Mouse (Mus musculus): Measurements from ENCODE around the gene Dspp. TPM values are rescaled to one million over a fixed set of nuclear protein-coding genes. Genes with fewer than 3 reads are reported as not detected.

Dspp gene
- total and polyA plus RNA-seq, 2 experiments from 2014 or later, result not detected

DNA sequence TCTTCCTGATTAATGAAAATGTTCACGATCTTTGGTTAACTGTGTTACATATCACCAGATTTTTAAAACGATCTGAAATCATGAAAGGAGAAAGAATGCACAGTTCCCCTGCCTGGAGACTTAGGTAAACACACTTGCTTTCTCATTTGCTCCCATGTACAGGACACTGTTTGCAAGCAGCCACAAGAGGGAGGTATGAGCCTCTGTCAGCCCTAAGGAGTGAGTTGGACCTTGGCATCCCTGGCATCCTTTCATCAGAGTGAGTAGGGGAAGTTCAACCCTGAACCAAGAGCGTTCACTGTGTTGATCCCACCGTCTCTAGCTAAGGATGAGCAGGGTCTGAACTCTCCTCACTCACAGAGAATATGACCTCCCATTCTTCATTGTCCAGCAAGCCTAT, 39.0 kb upstream of the Dspp start:
- WGBS, result 68% methylated on average over 4 of the region's 4 CpGs
- Histone ChIP-seq H3K9me3 (ENCODE audit: low read length) (no peaks in the 10 kb centered on the region), H3K4me1 (ENCODE audit: insufficient read depth, low read length) (no peaks in the 10 kb centered on the region; the same call in 1 of the 2 replicates), H3K36me3 (ENCODE audit: insufficient read depth, low read length) (no peaks in the 10 kb centered on the region), H3K27ac (no peak overlapping the region), H3K27me3 (ENCODE audit: insufficient read depth, low read length) (no peaks in the 10 kb centered on the region), H3K9ac (replicated peaks; ENCODE audit: low read length) (no peak overlapping the region), H3K4me3 (ENCODE audit: low read length) (no peak overlapping the region), H3K4me2 (ENCODE audit: low read depth, low read length) (no peak overlapping the region)
- TF ChIP-seq CTCF (IDR thresholded peaks at IDR 0.05; ENCODE audit: low read depth), result peak; percentile 85
- DNase-seq (ENCODE audit: low spot score) (peak; percentile 69), ATAC-seq (peak; percentile 69; the same call in 1 of the 2 replicates)

DNA sequence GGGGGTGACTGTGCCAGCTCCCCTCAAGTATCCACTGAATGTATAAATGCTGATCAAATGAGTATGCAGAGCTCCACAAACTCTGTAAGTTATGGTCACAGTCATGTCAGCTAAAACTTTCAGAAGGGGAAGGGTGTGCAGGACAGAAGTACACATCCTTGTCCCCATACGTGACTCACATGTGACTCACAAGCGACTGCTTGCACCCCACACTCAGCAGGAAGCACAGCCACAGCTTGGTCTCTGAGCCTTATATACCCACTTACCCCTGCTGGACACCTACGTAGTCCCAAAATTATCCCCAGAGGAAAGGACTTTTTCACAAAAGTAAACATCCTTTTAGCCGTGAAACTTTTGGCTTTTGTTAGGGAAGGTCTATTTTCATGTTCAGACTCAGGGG, 36.8 kb upstream of the Dspp start:
- no peak overlapping the region for H3K4me3 ChIP-seq (ENCODE audit: low read length)
- WGBS, result 81% methylated on average over 4 of the region's 4 CpGs
- DNase-seq (ENCODE audit: low spot score), result no peak
- H3K4me2 ChIP-seq (ENCODE audit: low read depth, low read length), result no peak overlapping the region
- H3K9ac ChIP-seq (replicated peaks; ENCODE audit: low read length), result no peak overlapping the region
- H3K36me3 ChIP-seq (ENCODE audit: insufficient read depth, low read length), result no peaks in the 10 kb centered on the region
- H3K27me3 ChIP-seq (ENCODE audit: insufficient read depth, low read length), result no peaks in the 10 kb centered on the region
- no peak overlapping the region for H3K27ac ChIP-seq
- no peak for ATAC-seq
- H3K9me3 ChIP-seq (ENCODE audit: low read length), result no peaks in the 10 kb centered on the region
- H3K4me1 ChIP-seq (ENCODE audit: insufficient read depth, low read length), result no peaks in the 10 kb centered on the region
- no peak for TF ChIP-seq CTCF (IDR thresholded peaks at IDR 0.05; ENCODE audit: low read depth)

DNA sequence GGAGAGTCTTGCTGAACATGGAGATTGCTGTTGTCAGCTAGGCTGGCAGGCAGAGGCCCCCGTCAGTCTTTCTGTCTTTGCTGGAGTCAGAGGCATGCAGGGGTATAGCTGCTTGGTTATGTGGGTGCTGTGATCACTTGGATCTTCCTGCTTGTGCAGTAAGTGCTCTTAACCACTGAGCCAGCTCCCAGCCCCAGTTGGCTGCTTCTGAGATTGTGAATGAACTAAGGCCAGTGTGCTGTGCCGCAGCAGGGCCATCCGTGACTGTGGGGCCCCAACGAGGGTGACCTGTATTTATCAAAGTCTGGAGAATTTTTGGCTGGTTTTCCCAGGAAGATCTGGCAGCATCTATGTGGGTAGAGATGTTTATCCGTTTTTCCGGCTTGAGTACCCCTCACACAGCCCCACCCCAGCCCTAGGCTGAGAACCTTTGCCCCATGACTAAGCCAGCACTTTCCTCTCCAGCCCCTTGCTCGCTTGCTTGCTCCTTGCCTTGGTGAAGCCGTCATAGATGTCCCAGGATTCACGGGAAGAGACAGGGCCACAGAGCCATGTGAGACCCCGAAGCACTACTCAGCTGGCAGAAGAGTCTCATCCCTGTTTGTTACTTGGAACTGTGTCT, 32.5 kb upstream of the Dspp start:
- 61% methylated on average over 10 of the region's 10 CpGs for WGBS
- Histone ChIP-seq H3K9me3 (ENCODE audit: low read length) (no peaks in the 10 kb centered on the region), H3K9ac (replicated peaks; ENCODE audit: low read length) (no peak overlapping the region), H3K4me2 (ENCODE audit: low read depth, low read length) (no peak overlapping the region), H3K36me3 (ENCODE audit: insufficient read depth, low read length) (no peaks in the 10 kb centered on the region), H3K4me3 (ENCODE audit: low read length) (no peak overlapping the region), H3K4me1 (ENCODE audit: insufficient read depth, low read length) (no peaks in the 10 kb centered on the region), H3K27me3 (ENCODE audit: insufficient read depth, low read length) (no peaks in the 10 kb centered on the region), H3K27ac (no peak overlapping the region)
- TF ChIP-seq CTCF (IDR thresholded peaks at IDR 0.05; ENCODE audit: low read depth), result no peak
- DNase-seq (ENCODE audit: low spot score) (no peak), ATAC-seq (no peak)

DNA sequence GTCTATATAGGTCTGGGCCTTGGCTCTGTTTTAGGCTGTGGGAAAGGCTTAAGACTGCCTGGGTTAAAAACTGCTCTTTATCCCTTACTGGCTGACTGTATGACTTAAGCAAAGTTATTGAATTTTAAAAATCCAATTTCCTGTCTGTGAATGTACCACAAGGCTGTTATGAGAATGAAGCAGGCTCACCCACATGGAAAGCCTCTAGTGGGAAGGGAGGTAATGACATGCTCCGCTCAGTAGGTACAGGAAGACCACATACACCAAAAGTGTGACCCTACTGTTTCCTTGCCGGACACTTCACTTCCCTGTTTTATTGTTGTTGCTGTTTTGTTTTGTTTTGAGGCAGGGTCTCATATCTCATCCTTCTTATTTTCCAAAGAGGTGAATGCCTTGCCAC, 29.4 kb upstream of the Dspp start:
- 84% methylated on average over 2 of the region's 2 CpGs for WGBS
- ATAC-seq, result no peak
- peak; percentile 64 for TF ChIP-seq CTCF (IDR thresholded peaks at IDR 0.05; ENCODE audit: low read depth)

DNA sequence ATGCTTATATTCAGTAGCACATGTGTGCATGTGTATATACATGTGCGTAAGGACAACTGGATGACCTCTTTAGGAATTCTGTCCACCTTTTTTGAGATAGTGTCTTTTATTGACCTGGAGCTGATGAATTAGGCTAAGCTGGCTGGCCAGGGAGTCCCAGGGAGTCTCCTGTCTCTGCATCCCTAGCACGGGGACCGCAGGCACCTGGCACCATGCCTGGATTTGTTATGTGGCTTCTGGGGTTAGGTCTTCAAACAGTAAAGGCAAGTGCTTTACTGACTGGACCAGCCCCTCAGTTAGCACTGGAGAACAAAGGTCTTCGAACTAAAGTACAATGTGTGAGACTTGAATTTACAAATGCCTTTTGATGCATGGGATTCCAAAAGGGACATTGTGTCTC, 26.5 kb upstream of the Dspp start:
- no peaks in the 10 kb centered on the region for H3K27me3 ChIP-seq (ENCODE audit: insufficient read depth, low read length)
- ATAC-seq (no peak), DNase-seq (ENCODE audit: low spot score) (no peak)
- no peak overlapping the region for H3K9ac ChIP-seq (replicated peaks; ENCODE audit: low read length)
- H3K27ac ChIP-seq, result no peak overlapping the region
- H3K9me3 ChIP-seq (ENCODE audit: low read length), result no peaks in the 10 kb centered on the region
- WGBS, result 73% methylated on average over 4 of the region's 4 CpGs
- no peaks in the 10 kb centered on the region for H3K36me3 ChIP-seq (ENCODE audit: insufficient read depth, low read length)
- H3K4me2 ChIP-seq (ENCODE audit: low read depth, low read length), result no peak overlapping the region
- H3K4me1 ChIP-seq (ENCODE audit: insufficient read depth, low read length), result no peaks in the 10 kb centered on the region
- H3K4me3 ChIP-seq (ENCODE audit: low read length), result no peak overlapping the region
- TF ChIP-seq CTCF (IDR thresholded peaks at IDR 0.05; ENCODE audit: low read depth), result no peak

More for the DNA sequence above, 29.4 kb upstream of the Dspp start:
- Histone ChIP-seq H3K27me3 (ENCODE audit: insufficient read depth, low read length) (no peaks in the 10 kb centered on the region), H3K4me3 (ENCODE audit: low read length) (no peak overlapping the region), H3K4me1 (ENCODE audit: insufficient read depth, low read length) (no peaks in the 10 kb centered on the region), H3K9me3 (ENCODE audit: low read length) (no peaks in the 10 kb centered on the region), H3K4me2 (ENCODE audit: low read depth, low read length) (no peak overlapping the region), H3K9ac (replicated peaks; ENCODE audit: low read length) (no peak overlapping the region), H3K36me3 (ENCODE audit: insufficient read depth, low read length) (no peaks in the 10 kb centered on the region), H3K27ac (no peak overlapping the region)
- peak; percentile 15 for DNase-seq (ENCODE audit: low spot score)

DNA sequence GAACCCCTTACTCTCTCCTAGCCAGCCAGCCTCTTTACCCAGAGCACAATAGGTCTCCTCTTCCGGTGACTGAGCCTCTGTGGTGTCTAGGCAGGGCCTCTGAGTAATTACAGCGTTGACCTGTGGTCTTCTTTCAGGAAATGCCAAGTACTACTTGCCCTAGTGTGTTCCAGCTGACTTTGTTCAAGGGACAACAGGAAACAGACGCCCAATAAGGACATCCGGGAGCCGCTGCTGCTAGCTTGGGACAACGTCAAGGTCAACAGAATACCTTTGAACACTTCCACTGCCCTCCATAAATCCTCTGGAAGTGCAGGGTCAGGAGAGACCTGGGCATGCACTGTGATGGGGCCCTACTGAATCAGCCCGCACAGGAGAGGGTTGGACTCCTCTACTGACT, 21.2 kb upstream of the Dspp start:
- H3K27ac ChIP-seq, result no peak overlapping the region
- no peaks in the 10 kb centered on the region for H3K9me3 ChIP-seq (ENCODE audit: low read length)
- H3K4me1 ChIP-seq (ENCODE audit: insufficient read depth, low read length), result no peaks in the 10 kb centered on the region
- no peak for ATAC-seq
- no peaks in the 10 kb centered on the region for H3K36me3 ChIP-seq (ENCODE audit: insufficient read depth, low read length)
- H3K27me3 ChIP-seq (ENCODE audit: insufficient read depth, low read length), result no peaks in the 10 kb centered on the region
- DNase-seq (ENCODE audit: low spot score), result no peak
- no peak overlapping the region for H3K4me3 ChIP-seq (ENCODE audit: low read length)
- H3K9ac ChIP-seq (replicated peaks; ENCODE audit: low read length), result no peak overlapping the region
- H3K4me2 ChIP-seq (ENCODE audit: low read depth, low read length), result no peak overlapping the region
- no peak for TF ChIP-seq CTCF (IDR thresholded peaks at IDR 0.05; ENCODE audit: low read depth)
- WGBS, result 69% methylated on average over 7 of the region's 7 CpGs

DNA sequence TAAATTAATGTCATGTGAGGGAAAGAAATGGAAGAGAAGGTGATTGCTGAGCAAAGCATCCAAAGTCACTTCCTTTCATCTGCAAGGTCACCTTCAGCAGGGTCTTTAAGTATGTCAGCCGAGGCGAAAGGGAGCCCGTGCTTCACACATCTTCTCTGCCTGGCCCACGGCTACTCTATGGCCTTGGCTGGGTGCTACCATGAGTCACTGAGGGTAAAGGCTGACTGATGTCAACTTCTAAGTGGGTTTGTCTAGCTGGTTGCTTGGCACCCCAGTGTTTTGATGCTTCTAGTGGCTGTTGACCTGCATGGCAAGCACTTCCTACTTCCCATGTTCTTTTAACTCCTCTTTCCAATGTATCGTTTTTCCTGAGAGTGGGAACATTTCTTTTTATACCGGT, 20.3 kb upstream of the Dspp start:
- no peak overlapping the region for H3K4me2 ChIP-seq (ENCODE audit: low read depth, low read length)
- ATAC-seq (no peak), DNase-seq (ENCODE audit: low spot score) (no peak)
- no peaks in the 10 kb centered on the region for H3K9me3 ChIP-seq (ENCODE audit: low read length)
- no peak overlapping the region for H3K9ac ChIP-seq (replicated peaks; ENCODE audit: low read length)
- 96% methylated on average over 6 of the region's 6 CpGs for WGBS
- H3K36me3 ChIP-seq (ENCODE audit: insufficient read depth, low read length), result no peaks in the 10 kb centered on the region
- no peak overlapping the region for H3K4me3 ChIP-seq (ENCODE audit: low read length)
- H3K27ac ChIP-seq, result no peak overlapping the region
- TF ChIP-seq CTCF (IDR thresholded peaks at IDR 0.05; ENCODE audit: low read depth), result no peak
- no peaks in the 10 kb centered on the region for H3K27me3 ChIP-seq (ENCODE audit: insufficient read depth, low read length)
- no peaks in the 10 kb centered on the region for H3K4me1 ChIP-seq (ENCODE audit: insufficient read depth, low read length)

All from hindbrain, postnatal 0 days (tissue).